8 mouse cellular contexts compared by ENCODE assay signal in the genomic region with DNA sequence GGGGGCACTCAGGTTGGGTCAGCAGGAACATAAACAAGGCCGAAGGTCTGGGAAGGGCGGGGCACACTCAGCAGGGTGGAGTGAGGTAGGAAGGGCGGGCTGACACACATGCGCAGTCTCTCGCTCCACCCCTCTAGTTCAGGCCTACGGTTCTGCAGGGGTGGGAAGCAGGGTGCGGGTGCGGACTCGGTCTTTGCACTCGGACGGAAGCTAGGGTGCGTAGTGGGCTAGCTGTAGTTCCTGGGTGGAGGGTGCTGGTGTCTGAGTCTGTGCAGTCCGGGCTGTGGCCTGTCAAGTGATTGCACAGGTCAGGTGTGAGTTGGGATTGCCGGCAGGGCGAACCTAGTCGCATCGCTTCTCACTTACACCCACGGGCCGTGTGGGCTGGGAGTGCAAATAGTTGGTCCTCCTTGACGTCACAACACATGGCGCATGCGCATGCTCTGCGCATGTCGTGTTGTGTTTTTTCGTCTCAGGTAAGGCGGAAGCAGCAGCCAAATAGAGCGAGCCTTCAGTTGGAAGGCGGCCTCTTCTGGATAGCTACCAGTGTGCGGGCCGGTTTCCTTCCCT. TPM values are rescaled to one million over a fixed set of nuclear protein-coding genes. Genes with fewer than 3 reads are reported as not detected.
DNase-seq lines count a peak whose midpoint lies in the region; ATAC-seq lines count a peak whose summit lies in the region.

No protein-coding gene starts in this region.

- no peaks in the 10 kb centered on the region; the same call in 1 of the 2 replicates for H3K4me1 ChIP-seq in hindbrain, embryonic 11.5 days (replicated peaks; ENCODE audit: control insufficient read depth, insufficient read depth, low read length)

- peak overlapping the region; percentile 87 for H3K27ac ChIP-seq in hindbrain, embryonic 11.5 days (ENCODE audit: low read depth, low read length)

- H3K4me3 ChIP-seq in hindbrain, embryonic 11.5 days (ENCODE audit: low read depth, low read length), result peak overlapping the region; percentile 42

- DNase-seq in Muller cell, postnatal 12 days (ENCODE audit: inconsistent ontology term), result peak; percentile 94
- peak; percentile 98 for DNase-seq in cerebellum, adult 9-11 months
- DNase-seq in frontal cortex, adult 2 months (ENCODE audit: extremely low spot score in 1 of 2, low spot score in 1 of 2), result peak; percentile 96 to 97
- DNase-seq in hindbrain, embryonic 11.5 days (ENCODE audit: low spot score), result peak; percentile 93
- peak; percentile 90 to 91 for DNase-seq in layer of hippocampus, postnatal 10 days (ENCODE audit: low spot score in 2 of 2)
- DNase-seq in lung, postnatal 10 days, result peak; percentile 97
- DNase-seq in ovary, postnatal 36 days (ENCODE audit: low spot score), result peak; percentile 91
- peak; percentile 94 for DNase-seq in thymus, postnatal 25 days

- H3K4me2 ChIP-seq in hindbrain, embryonic 11.5 days (replicated peaks; ENCODE audit: low read depth, low read length), result peak overlapping the region; percentile 63

- peak; percentile 96 for ATAC-seq in hindbrain, embryonic 11.5 days (ENCODE audit: low FRiP score)

- no peaks in the 10 kb centered on the region for H3K27me3 ChIP-seq in hindbrain, embryonic 11.5 days (ENCODE audit: control insufficient read depth, insufficient read depth, low read length)

- H3K9me3 ChIP-seq in hindbrain, embryonic 11.5 days (ENCODE audit: control insufficient read depth, low read length), result no peaks in the 10 kb centered on the region

- 1% methylated on average over 30 of the region's 30 CpGs for WGBS in hindbrain, embryonic 11.5 days

- peak overlapping the region; percentile 62 for H3K9ac ChIP-seq in hindbrain, embryonic 11.5 days (ENCODE audit: low read depth, low read length)

- no peaks in the 10 kb centered on the region for H3K36me3 ChIP-seq in hindbrain, embryonic 11.5 days (ENCODE audit: control insufficient read depth, insufficient read depth, low read length)

RNA-seq across cellular contexts. Expression of gene D2hgdh, which starts 0.5 kb away (rescaled TPM):
- 17.3 and 17.6 TPM in 2 replicates for polyA plus RNA-seq in frontal cortex, adult 2 months (2012; rRNA removed)
- polyA plus RNA-seq in hindbrain, embryonic 11.5 days (2014; fragmentation: Nextera tagmentation; extraction: Ambion mirVana), result 9.5 and 11.9 TPM in 2 replicates
- total RNA-seq in layer of hippocampus, postnatal 10 days (2021), result 10 to 100 TPM; 12.9 to 15.4 TPM

RNA-seq across cellular contexts. Expression of gene Ing5, which starts 21.4 kb away (rescaled TPM):
- 8.1 and 8.4 TPM in 2 replicates for polyA plus RNA-seq in frontal cortex, adult 2 months (2012; rRNA removed)
- polyA plus RNA-seq in hindbrain, embryonic 11.5 days (2014; fragmentation: Nextera tagmentation; extraction: Ambion mirVana), result 14.7 and 15.0 TPM in 2 replicates
- total RNA-seq in layer of hippocampus, postnatal 10 days (2021), result 10 to 100 TPM; 10.4 to 11.2 TPM

RNA-seq across cellular contexts. Expression of gene Dtymk, which starts 23.5 kb away (rescaled TPM):
- polyA plus RNA-seq in frontal cortex, adult 2 months (2012; rRNA removed), result 95.9 and 97.4 TPM in 2 replicates
- polyA plus RNA-seq in hindbrain, embryonic 11.5 days (2014; fragmentation: Nextera tagmentation; extraction: Ambion mirVana), result 221 and 230 TPM in 2 replicates
- total RNA-seq in layer of hippocampus, postnatal 10 days (2021), result 10 to 100 TPM; 65.9 to 69.4 TPM

RNA-seq across cellular contexts. Expression of gene Gal3st2, which starts 35.9 kb away (rescaled TPM):
- polyA plus RNA-seq in frontal cortex, adult 2 months (2012; rRNA removed), result 0.06 and 0.11 TPM in 2 replicates
- not detected in 2 replicates for polyA plus RNA-seq in hindbrain, embryonic 11.5 days (2014; fragmentation: Nextera tagmentation; extraction: Ambion mirVana)
- under 1 TPM in 1 of 2 experiments, not detected in 1; 0.54 TPM for total RNA-seq in layer of hippocampus, postnatal 10 days (2021)

Comparison
In these comparisons a context has a peak if more than half of its experiments do, and no peak if none do; other contexts are left out.
1. Peak in every context shown above with its lines: DNase-seq, ATAC-seq, H3K4me3 ChIP-seq and H3K27ac ChIP-seq.